Mouse (Mus musculus): Measurements from ENCODE around the gene Msantd2. TPM values are rescaled to one million over a fixed set of nuclear protein-coding genes. Genes with fewer than 3 reads are reported as not detected.

Gene Msantd2
- polyA plus RNA-seq, 1 experiment from 2014 or later = 33.1 TPM

- ChIA-PET POLR2A (no interaction called here), CTCF (interaction anchor here (1.1 to 1.3 kb wide), 3 partner anchors 22 to 135 kb away, joined by 3 to 5 read pairs (median 3); no protein-coding TSS in a partner anchor)
- in situ Hi-C loops (cut with MboI; ENCODE audit: low pct_unique_long_range_greater_than_20kb) = no loop called here
- no peak for ATAC-seq
- H3K27me3 ChIP-seq = peaks cover 52% of the 10 kb centered on the region
- DNase-seq (ENCODE audit: low read depth, low spot score) = no peak
- no peak for TF ChIP-seq CTCF (IDR thresholded peaks at IDR 0.05)
Observed at GRCm38 (mm10) chr9:37567019-37567418, 77.9 kb downstream of the Msantd2 start.

- no peak for DNase-seq (ENCODE audit: low read depth, low spot score)
- TF ChIP-seq CTCF (IDR thresholded peaks at IDR 0.05) = no peak
- in situ Hi-C loops (cut with MboI; ENCODE audit: low pct_unique_long_range_greater_than_20kb) = no loop called here
- no peak for ATAC-seq
- H3K27me3 ChIP-seq = peaks cover 56% of the 10 kb centered on the region
- POLR2A ChIA-PET = no interaction called here
- CTCF ChIA-PET = interaction anchor here (1.1 to 1.3 kb wide), 3 partner anchors 22 to 136 kb away, joined by 3 to 5 read pairs (median 3); no protein-coding TSS in a partner anchor
Observed at GRCm38 (mm10) chr9:37567454-37567853, 78.3 kb downstream of the Msantd2 start.

DNA sequence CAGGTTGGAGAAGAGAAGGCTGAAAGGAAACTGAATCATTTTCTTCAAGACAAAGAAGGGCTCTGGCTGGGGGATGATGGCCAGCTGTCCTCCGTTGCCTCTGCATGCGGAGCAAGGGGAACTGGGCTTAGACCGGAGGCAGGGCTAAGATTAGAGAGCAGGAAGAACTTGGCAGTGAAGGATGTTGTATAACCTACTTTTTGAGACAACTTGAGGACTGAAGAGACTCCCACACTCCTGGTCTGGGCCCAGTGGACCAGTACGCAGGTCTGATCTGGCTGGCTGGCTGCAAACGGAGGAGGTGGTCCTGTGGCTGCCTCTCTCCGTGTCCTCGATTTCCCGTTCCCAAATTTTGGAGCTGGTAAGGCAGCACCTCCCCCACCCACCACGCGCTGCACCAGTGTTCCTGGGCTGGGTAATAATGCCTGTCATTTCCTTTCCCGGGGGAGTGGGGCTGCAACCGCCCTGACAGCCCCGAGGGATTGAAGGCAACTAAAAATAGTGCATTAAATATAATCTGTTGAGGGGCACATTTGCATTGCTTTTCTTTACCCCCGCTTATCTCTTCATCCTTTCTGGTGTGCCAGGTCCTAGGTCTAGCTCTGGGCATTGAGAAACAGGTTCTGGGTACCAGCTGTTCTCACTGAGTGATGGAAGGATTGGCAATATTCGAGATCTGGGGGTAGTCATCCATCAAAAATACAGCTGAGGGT lies 78.9 kb downstream of the Msantd2 start:
- ChIA-PET CTCF (interaction anchor here (1.1 to 1.3 kb wide), 3 partner anchors 23 to 136 kb away, joined by 3 to 5 read pairs (median 3); no protein-coding TSS in a partner anchor), POLR2A (no interaction called here)
- DNase-seq (ENCODE audit: low read depth, low spot score) (no peak), ATAC-seq (no peak)
- TF ChIP-seq CTCF (IDR thresholded peaks at IDR 0.05) = no peak
- in situ Hi-C loops (cut with MboI; ENCODE audit: low pct_unique_long_range_greater_than_20kb) = no loop called here
- H3K27me3 ChIP-seq = peaks cover 59% of the 10 kb centered on the region

DNA sequence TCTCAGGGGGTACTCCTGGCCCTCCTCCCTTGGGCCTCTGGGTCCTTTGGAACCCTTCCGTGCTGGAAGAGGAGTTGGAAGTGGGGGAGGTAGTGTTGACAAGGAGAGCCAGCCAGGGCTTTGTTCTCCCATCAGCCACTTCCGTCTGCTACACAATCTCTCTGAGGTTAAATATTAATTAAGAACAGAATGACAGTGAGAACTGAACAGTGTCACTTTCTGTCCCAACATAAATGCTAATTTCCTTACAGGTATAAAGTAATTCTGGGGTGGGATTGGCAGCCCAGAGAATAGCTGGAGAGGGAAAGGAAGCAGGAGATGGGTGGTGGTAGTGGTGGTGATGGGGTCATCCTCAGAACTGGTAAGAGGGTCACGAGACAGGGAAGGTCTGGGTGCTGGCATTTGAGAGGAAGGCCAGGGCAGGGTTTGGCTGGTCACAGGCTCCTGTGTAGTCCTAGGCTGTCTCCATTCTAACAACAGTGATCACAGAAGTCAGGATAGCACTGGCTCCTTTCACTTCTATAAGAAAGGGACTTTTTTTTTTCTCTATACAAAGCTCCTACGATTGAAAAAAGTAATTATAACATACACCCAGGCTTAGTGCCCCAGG lies 79.6 kb downstream of the Msantd2 start:
- ATAC-seq (no peak), DNase-seq (ENCODE audit: low read depth, low spot score) (no peak)
- no peak for TF ChIP-seq CTCF (IDR thresholded peaks at IDR 0.05)
- POLR2A ChIA-PET = no interaction called here
- peaks cover 57% of the 10 kb centered on the region for H3K27me3 ChIP-seq
- CTCF ChIA-PET = interaction anchor here (1.1 kb wide), 1 partner anchor 13 kb away, joined by 3 read pairs; the partner anchor contains the start of gene Siae
- in situ Hi-C loops (cut with MboI; ENCODE audit: low pct_unique_long_range_greater_than_20kb) = no loop called here

DNA sequence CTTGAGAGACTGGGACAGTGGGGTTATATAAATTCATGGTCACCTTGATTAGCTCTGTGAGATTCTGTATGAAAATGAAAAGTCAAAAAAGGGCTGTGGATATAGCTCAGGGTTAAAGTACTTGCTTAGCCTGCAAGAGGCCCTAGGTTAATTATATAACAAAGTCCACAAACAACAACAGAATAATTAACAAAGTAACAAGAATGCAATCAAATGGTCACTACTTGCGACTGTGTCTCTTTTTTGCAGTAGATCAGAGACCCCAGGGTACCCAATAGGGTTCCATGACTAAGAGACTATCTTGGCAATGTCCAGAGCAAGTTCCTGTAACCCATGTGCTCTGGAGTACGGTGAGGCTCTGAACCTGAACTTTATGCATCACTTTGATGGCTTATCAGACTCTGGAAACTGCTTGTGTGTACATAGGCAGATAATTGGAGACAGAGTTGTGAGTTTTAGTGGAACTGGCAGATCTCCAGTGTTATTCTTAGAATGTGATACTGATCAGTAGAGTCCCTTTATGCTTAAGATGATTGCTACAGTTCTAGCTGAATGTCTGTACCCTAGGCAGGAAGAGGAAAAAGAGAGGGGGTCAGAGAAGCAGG lies 80.2 kb downstream of the Msantd2 start:
- CTCF ChIA-PET = interaction anchor here (1.1 kb wide), 2 partner anchors 13 to 28 kb away, joined by 3 read pairs; partner anchors contain the start of gene Siae

DNA sequence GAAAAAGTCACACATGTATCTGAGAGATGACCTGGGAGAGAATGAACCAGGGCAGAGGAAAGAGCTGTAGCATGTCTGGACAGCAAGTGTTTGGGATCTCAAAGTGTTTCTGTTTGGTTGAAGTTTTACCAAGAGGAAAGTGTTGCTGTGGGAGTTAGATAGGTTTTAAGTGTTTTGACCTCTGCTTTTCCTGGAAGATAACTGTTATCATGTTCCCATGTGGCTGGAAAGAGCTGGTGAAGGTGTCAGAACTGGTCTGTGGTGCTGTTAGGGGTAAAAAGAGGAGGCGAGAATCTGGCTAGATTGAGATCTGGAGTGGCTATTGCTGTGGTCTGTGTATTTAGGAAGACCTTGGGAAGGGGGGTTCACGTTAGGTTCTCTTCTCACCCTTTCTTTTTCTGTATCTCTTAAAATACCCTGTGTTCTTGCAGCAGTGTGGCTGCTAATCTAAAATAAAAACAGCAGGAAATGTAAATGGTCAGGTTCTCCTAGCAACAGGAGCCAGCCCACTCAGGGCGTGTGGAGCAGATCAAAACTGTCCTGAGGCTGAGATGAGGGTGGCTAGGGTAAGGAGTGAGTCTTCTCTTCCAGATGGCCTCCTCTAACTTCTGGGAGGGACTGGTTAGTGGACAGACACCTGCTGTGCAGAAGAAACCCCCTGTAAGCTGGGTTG lies 83.2 kb downstream of the Msantd2 start:
- DNase-seq (ENCODE audit: low read depth, low spot score) (no peak), ATAC-seq (no peak)
- in situ Hi-C loops (cut with MboI; ENCODE audit: low pct_unique_long_range_greater_than_20kb) = no loop called here
- H3K27me3 ChIP-seq = peaks cover 65% of the 10 kb centered on the region
- POLR2A ChIA-PET = no interaction called here
- no peak for TF ChIP-seq CTCF (IDR thresholded peaks at IDR 0.05)
- CTCF ChIA-PET = no interaction called here

More for the DNA sequence above, 80.2 kb downstream of the Msantd2 start:
- no peak for TF ChIP-seq CTCF (IDR thresholded peaks at IDR 0.05)
- H3K27me3 ChIP-seq = peaks cover 57% of the 10 kb centered on the region
- in situ Hi-C loops (cut with MboI; ENCODE audit: low pct_unique_long_range_greater_than_20kb) = no loop called here
- ATAC-seq = no peak
- POLR2A ChIA-PET = interaction anchor here (0.9 kb wide), 1 partner anchor 18 kb away, joined by 4 read pairs; no protein-coding TSS in a partner anchor
- DNase-seq (ENCODE audit: low read depth, low spot score) = no peak

Other genes with a start within 250 kb of the Msantd2 start
- gene Slc37a2, start 233.6 kb upstream of the Msantd2 start, polyA plus RNA-seq (2021) = 0.26 TPM
- 1.3 TPM for gene Ccdc15, start 140.9 kb upstream of the Msantd2 start, polyA plus RNA-seq (2021)
- gene Hepacam, start 122.0 kb upstream of the Msantd2 start, polyA plus RNA-seq (2021) = not detected
- gene Robo4, start 87.4 kb upstream of the Msantd2 start, polyA plus RNA-seq (2021) = not detected
- gene Robo3, start 56.1 kb upstream of the Msantd2 start, polyA plus RNA-seq (2021) = 0.28 TPM
- gene Esam, start 38.8 kb downstream of the Msantd2 start, polyA plus RNA-seq (2021) = 83.1 TPM
- 1.8 TPM for gene Vsig2, start 49.9 kb downstream of the Msantd2 start, polyA plus RNA-seq (2021)
- gene Nrgn, start 63.6 kb downstream of the Msantd2 start, polyA plus RNA-seq (2021) = 0.21 TPM
- 26.7 TPM for gene Siae, start 66.4 kb downstream of the Msantd2 start, polyA plus RNA-seq (2021)
- 11.6 TPM for gene Spa17, start 124.4 kb downstream of the Msantd2 start, polyA plus RNA-seq (2021)
- 97.7 TPM for gene Tbrg1, start 168.0 kb downstream of the Msantd2 start, polyA plus RNA-seq (2021)
- not detected for gene Panx3, start 179.9 kb downstream of the Msantd2 start, polyA plus RNA-seq (2021)
- gene Olfr160, start 226.9 kb downstream of the Msantd2 start, polyA plus RNA-seq (2021) = not detected

Data from Patski (cell line).